Mouse (Mus musculus): ENCODE measurements around the gene Rps18. TPM values are rescaled to one million over a fixed set of nuclear protein-coding genes. Genes with fewer than 3 reads are reported as not detected.

Rps18 gene
- total and polyA plus RNA-seq, 2 experiments from 2014 or later: 876 to 1,357 TPM

- Histone ChIP-seq H3K4me2 (ENCODE audit: low read depth) (peak overlapping the region; percentile 87), H3K9me3 (ENCODE audit: low read length) (no peaks in the 10 kb centered on the region), H3K4me1 (ENCODE audit: insufficient read depth) (peaks cover 3% of the 10 kb centered on the region; the same call in 1 of the 2 replicates), H3K4me3 (ENCODE audit: low read depth, low read length) (peak overlapping the region; percentile 66), H3K27me3 (ENCODE audit: insufficient read depth, low read length) (no peaks in the 10 kb centered on the region), H3K9ac (peak overlapping the region; percentile 65), H3K36me3 (ENCODE audit: insufficient read depth) (peaks cover 11% of the 10 kb centered on the region; the same call in 1 of the 2 replicates), H3K27ac (ENCODE audit: low read depth, low read length) (peak overlapping the region; percentile 64; the same call in 1 of the 2 replicates)
- DNase-seq (no peak), ATAC-seq (no peak)
- no peak for TF ChIP-seq CTCF (IDR thresholded peaks at IDR 0.05; ENCODE audit: low read depth)
- WGBS: 63% methylated on average over 21 of the region's 21 CpGs
Observed at GRCm38 (mm10) chr17:33928251-33928947, 27.4 kb downstream of the Rps18 start.

GRCm38 (mm10) chr17:33926207-33926932 is 29.4 kb downstream of the Rps18 start:
- Histone ChIP-seq H3K27ac (ENCODE audit: low read depth, low read length) (no peak overlapping the region), H3K4me2 (ENCODE audit: low read depth) (no peak overlapping the region), H3K4me3 (ENCODE audit: low read depth, low read length) (no peak overlapping the region), H3K9me3 (ENCODE audit: low read length) (no peaks in the 10 kb centered on the region), H3K36me3 (ENCODE audit: insufficient read depth) (0 out of 2 replicates have a peak, but pooled peaks cover 5% of the 10 kb centered on the region), H3K9ac (no peak overlapping the region), H3K27me3 (ENCODE audit: insufficient read depth, low read length) (no peaks in the 10 kb centered on the region), H3K4me1 (ENCODE audit: insufficient read depth) (peaks cover 3% of the 10 kb centered on the region; the same call in 1 of the 2 replicates)
- no peak for ATAC-seq
- peak; percentile 25; the same call in 1 of the 2 replicates for TF ChIP-seq CTCF (IDR thresholded peaks at IDR 0.05; ENCODE audit: low read depth)
- WGBS: 75% methylated on average over 17 of the region's 17 CpGs
- DNase-seq: no peak

- 87% methylated on average over 21 of the region's 21 CpGs for WGBS
- H3K9ac ChIP-seq: no peak overlapping the region
- no peak overlapping the region for H3K4me3 ChIP-seq (ENCODE audit: low read depth, low read length)
Observed at GRCm38 (mm10) chr17:33925406-33926116, 30.2 kb downstream of the Rps18 start.

GRCm38 (mm10) chr17:33924577-33925283 is 31.1 kb downstream of the Rps18 start:
- WGBS: 90% methylated on average over 10 of the region's 10 CpGs
- H3K9me3 ChIP-seq (ENCODE audit: low read length): no peaks in the 10 kb centered on the region
- H3K4me3 ChIP-seq (ENCODE audit: low read depth, low read length): no peak overlapping the region
- no peak overlapping the region for H3K27ac ChIP-seq (ENCODE audit: low read depth, low read length)
- no peak overlapping the region for H3K4me2 ChIP-seq (ENCODE audit: low read depth)
- DNase-seq: no peak
- no peak for ATAC-seq
- H3K36me3 ChIP-seq (ENCODE audit: insufficient read depth): 0 out of 2 replicates have a peak, but pooled peaks cover 5% of the 10 kb centered on the region
- no peak overlapping the region for H3K9ac ChIP-seq
- no peaks in the 10 kb centered on the region for H3K27me3 ChIP-seq (ENCODE audit: insufficient read depth, low read length)
- H3K4me1 ChIP-seq (ENCODE audit: insufficient read depth): peaks cover 10% of the 10 kb centered on the region
- peak; percentile 66 for TF ChIP-seq CTCF (IDR thresholded peaks at IDR 0.05; ENCODE audit: low read depth)

More at GRCm38 (mm10) chr17:33925406-33926116, 30.2 kb downstream of the Rps18 start:
- ATAC-seq (no peak), DNase-seq (no peak)
- Histone ChIP-seq H3K4me2 (ENCODE audit: low read depth) (no peak overlapping the region), H3K27ac (ENCODE audit: low read depth, low read length) (no peak overlapping the region), H3K27me3 (ENCODE audit: insufficient read depth, low read length) (no peaks in the 10 kb centered on the region), H3K36me3 (ENCODE audit: insufficient read depth) (0 out of 2 replicates have a peak, but pooled peaks cover 5% of the 10 kb centered on the region), H3K4me1 (ENCODE audit: insufficient read depth) (peaks cover 3% of the 10 kb centered on the region; the same call in 1 of the 2 replicates), H3K9me3 (ENCODE audit: low read length) (no peaks in the 10 kb centered on the region)
- no peak for TF ChIP-seq CTCF (IDR thresholded peaks at IDR 0.05; ENCODE audit: low read depth)

GRCm38 (mm10) chr17:33921361-33921760 is 34.4 kb downstream of the Rps18 start:
- no peaks in the 10 kb centered on the region for H3K9me3 ChIP-seq (ENCODE audit: low read length)
- no peak overlapping the region for H3K4me3 ChIP-seq (ENCODE audit: low read depth, low read length)
- no peak overlapping the region for H3K9ac ChIP-seq
- WGBS: 91% methylated on average over 7 of the region's 7 CpGs
- H3K27me3 ChIP-seq (ENCODE audit: insufficient read depth, low read length): no peaks in the 10 kb centered on the region
- no peak for ATAC-seq
- H3K4me1 ChIP-seq (ENCODE audit: insufficient read depth): peaks cover 7% of the 10 kb centered on the region; the same call in 1 of the 2 replicates
- no peak for TF ChIP-seq CTCF (IDR thresholded peaks at IDR 0.05; ENCODE audit: low read depth)
- no peak overlapping the region for H3K4me2 ChIP-seq (ENCODE audit: low read depth)
- no peak overlapping the region for H3K27ac ChIP-seq (ENCODE audit: low read depth, low read length)
- no peak for DNase-seq
- peaks cover 6% of the 10 kb centered on the region; the same call in 1 of the 2 replicates for H3K36me3 ChIP-seq (ENCODE audit: insufficient read depth)
